Mouse (Mus musculus) spleen, postnatal 14 days (tissue): ENCODE measurements around the gene Grm1.
"Not testable (repeated sequence)": the region's sequence is repeated elsewhere in the genome, so short reads cannot be mapped to it uniquely, and the experiment has no call there.

ENCODE experiments used
- DNase-seq, 2 experiments: peaks; one replicate each; pipeline ENCODE4 v3.0.0; 2021 to 2022; ENCODE audit warnings: low spot score in 2 of 2

The Grm1 gene

DNA sequence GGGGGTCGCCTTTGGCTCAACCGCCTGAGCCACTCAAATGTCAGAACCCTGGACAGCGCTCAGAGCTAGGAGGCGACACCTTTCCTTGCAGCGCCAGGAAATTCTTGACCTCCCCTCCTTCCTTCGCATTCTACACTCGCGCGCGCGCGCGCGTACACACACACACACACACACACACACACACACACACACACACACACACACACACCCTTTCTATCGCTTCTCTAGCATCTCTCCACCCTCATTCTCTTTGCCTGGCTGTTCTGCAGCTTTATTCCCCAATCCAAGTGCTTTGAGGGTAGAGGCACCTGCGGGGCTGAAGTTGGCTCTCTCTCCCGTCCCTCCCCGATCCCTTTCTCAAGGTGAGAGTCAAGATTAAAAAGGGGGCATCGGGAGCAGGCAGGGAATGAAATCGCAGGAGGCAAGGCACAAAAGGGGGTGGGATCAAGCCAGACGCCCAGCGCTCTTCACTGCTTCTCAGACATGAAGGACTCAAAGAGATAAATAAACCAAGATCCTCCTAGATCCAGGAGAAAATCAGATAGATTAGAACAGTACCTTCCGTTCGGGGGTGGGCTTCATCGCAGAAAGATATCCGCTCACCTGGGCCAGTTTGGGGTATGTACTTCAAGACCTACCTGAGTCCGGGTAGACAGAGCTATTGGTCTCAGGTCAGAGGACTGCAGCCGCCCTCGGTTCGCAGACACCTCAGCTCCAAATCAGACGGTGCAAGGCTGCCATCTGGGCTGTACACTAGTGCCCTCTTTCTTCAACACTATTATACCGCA lies at the start of gene Grm1:
TSS of gene Grm1 (minus strand) at position 746 of the 788 bp plus-strand sequence.
- no peak for DNase-seq

GRCm38 (mm10) chr10:11121781-11122180 lies 39.6 kb upstream of the Grm1 start:
- no peak for DNase-seq

GRCm38 (mm10) chr10:11098475-11099044 lies 16.4 kb upstream of the Grm1 start:
- no peak for DNase-seq

DNA sequence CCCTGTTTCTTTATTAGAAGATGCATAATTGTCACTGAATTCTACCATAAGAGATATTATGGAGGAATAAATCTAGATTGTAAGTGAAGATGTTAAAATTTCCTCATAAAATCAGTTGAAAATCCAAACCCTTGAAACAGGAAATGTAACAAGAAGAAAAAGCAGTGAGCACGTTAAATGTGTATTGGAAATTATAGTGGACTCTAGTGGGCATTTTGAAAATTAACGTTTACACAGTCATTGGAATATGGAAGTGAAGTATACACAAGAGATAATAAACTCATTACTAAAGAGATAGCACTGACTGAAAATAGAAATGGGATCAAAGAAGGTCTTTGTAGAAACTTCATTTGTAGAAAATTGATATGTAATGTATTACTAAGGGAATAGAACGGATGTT lies 4.2 kb upstream of the Grm1 start:
- DNase-seq: no peak

- DNase-seq: no peak
These were observed 1.2 kb downstream of the Grm1 start for GRCm38 (mm10) chr10:11080725-11081610.

DNA sequence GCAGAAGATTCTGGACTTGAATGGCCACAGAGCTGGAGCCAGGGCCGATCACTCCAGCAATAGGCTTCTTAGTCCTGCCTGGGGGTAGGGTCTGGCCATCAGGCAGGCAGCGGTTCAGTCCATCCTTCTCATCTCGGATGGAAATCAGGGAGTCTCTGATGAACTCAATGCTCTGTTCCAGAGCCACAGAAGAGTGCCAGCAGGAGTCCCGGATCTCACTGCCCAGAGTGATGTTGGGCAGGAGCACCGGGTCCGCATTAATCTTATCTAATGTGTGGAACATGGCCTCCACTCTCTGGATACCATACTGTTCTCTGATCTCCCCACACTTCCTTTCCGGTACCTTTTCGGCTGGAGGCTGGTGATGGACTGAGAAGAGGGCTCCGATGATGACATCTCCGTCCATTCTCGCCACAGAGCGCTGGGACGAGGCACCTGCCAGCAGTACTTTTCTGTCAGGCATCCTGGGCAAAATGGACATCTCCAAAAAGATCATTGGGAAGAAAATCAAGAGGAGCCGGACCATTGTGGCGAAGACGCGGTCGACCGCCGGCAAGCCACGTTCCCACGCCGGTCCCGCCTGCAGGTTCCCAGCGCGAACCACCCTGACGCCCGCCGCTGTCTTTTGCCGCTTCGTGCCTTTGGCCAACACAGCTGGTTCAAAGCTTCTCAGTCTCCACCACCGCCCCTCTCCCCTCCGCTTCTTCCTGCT lies 2.0 kb downstream of the Grm1 start:
- DNase-seq: no peak

DNA sequence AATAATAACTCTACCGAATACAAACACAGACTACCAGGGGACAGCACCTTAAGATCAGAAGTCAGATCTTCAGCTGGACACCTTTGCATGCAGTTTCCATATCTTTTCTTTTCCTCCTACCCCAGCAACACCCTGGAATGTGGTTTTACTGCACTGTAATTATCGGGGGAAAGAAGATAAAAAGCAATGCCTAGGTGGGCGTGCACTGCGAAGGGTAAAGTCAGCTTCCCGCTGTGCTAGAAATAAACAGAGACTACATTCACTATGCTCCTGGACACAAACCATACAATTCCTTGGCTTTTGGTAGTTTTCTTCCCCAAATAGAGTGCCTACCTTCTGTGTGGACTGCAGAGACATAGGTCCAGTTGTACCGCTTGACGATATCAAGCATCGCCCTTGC lies 2.6 kb downstream of the Grm1 start:
- DNase-seq: no peak

- no peak for DNase-seq
These were observed 17.0 kb downstream of the Grm1 start for GRCm38 (mm10) chr10:11065136-11065535.

DNA sequence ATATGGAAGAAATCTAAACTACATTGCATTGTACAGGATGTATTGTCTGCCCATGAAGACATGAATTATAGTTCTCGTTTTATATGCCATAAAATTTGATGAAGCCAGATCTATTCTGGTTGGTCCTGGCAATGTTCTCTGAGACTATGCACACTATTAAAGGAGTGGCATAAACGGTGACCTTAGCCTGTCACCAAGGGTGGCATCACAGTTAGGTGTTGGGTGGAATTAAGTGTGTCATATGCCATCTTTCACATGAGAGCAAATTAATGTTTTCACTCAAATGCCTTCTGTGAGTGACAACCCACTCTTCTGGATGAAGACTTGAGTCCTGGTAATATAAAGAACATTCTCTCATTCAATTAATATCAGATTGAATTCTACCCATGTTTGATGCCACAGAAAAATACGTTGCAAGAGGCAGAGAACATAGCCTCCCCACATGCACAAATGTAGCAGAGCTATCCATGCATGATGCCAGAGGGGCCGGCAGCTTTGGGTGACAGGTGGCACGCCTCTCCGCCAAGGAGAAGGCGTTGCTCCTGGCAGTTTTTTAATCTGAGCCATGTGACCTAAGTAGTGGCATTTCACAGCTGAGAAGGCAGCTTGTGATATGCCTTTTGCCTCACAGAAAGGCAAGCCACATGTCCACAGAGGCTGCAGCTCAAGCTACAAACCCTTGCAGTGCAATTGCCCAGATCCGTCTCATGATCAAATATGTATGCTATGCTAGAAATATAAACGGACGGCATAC lies 20.7 kb downstream of the Grm1 start:
- no peak for DNase-seq

DNA sequence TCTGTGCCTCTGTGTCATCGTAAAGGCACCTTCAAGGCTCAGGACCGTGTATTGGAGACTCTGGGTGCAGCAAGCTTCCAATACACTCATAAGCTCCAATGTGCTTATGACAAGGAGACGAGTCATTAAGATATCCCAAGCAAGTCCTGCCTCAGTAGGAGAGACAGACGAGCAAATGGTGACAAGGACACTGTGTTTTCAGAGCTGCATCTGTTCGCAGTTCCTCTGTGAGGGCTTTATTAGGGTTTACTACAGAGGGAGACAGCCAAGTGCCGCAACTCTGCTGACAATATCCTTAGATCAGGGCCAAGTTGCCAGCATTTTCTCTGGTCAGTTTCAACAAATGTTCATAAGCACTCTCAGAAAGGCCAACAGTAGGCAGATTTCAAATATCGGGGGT lies 32.8 kb downstream of the Grm1 start:
- no peak for DNase-seq

DNA sequence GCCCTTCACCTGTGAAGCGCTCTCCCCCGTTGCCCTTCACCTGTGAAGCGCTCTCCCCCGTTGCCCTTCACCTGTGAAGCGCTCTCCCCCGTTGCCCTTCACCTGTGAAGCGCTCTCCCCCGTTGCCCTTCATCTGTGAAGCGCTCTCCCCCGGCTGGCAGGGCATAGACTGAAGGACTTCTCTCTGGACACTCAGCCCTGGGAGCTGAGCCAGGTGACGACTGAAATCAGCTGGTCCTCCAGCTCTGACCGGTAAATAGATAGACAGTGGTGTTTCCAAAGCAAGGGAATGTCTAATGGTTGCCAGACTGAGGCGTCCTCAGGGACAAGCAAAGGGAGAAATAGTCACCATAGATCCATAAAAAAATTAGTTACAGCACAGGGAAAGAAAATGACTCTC lies 36.7 kb downstream of the Grm1 start:
- not testable (repeated sequence) for DNase-seq

DNA sequence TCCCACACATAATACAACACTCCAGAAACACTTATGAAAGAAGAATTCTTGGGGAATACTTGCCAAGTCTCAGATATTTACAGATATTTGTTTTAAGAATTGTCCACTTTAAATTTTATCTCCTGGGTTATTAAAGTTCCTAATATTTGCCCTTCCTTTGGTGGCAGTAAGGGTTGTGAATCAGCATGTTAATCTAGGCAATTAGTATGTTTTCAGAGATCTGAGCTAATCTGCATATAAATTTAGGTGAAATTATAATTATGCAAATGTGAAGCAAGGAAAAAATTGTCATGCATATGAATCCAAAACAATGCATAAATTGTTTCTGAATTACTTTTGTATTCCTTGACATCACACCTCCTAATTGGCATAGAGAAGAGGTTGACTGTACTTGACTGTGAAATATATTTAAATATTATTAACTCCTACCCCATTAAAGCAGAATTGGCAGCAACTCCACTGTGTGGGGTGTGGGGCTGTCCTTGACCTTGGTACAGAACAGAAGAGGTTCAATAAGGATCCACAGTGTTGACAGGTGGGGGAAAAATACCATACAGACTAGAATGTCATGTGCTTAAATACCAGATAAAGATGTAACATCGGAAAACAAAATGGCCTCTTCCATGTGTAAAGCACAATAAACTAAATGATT lies 37.6 kb downstream of the Grm1 start:
- DNase-seq: no peak

- DNase-seq: no peak
These were observed 42.8 kb downstream of the Grm1 start for GRCm38 (mm10) chr10:11039323-11039722.

GRCm38 (mm10) chr10:11032221-11032620 lies 49.9 kb downstream of the Grm1 start:
- no peak for DNase-seq

DNA sequence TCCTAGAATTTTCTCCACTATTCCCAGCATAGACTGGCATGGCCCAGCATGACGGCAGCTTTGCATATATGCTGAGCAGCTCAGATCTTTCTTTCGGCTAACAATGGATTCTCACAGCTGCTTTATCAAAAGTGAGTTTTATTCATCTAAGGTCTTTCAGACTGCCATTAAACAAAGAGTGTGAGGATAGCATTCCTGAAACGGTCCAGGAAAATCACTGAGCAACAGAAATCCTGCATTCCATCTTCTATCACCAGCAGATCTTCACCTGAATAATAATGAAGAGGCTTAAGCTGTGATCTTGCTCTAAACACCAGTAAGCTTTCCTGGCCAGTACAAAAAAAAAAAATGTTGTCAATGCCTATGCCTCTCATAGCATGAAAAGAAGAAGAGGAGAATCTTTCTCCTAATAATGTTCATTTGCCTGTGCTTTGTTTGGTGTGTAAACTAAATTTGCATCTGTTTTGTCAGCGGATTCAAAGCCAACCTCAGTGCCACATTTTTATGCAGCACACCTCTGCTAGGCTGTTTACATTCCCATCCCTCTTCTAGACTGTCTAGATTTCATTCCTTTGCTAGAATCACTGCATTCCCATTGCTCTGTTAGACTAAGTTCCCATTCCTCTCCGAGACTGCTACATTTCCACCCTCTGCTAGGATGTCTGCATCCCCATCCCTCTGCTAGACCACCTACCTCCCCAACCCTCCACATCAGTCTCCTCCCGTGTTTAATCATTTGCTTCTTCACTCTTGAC lies 56.2 kb downstream of the Grm1 start:
- DNase-seq: no peak

DNA sequence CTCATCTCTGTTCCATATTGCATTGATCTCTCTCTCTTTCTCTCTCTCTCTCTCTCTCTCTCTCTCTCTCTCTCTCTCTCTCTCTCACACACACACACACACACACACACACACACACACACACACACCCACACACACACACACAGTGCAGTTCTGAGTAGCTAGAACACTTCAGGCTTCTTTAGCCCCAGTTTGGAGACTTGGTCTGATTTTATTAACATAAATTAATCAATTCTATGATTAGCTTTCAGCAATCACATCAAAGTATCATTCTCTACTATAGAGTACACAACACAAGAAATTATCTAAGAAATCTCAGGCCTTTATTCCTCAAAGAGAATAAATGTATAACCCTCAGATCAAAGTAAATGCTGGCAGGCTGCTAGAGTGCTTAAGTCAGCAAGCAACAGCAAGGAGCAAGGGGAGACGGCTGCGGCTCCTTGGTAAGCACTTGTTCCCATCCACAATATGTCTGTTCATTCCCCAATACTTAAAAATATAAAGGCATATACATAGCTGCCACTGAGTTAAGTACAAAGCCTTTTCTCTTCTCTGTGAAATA lies 63.1 kb downstream of the Grm1 start:
- DNase-seq: no peak

GRCm38 (mm10) chr10:11013653-11014052 lies 68.5 kb downstream of the Grm1 start:
- DNase-seq: no peak

DNA sequence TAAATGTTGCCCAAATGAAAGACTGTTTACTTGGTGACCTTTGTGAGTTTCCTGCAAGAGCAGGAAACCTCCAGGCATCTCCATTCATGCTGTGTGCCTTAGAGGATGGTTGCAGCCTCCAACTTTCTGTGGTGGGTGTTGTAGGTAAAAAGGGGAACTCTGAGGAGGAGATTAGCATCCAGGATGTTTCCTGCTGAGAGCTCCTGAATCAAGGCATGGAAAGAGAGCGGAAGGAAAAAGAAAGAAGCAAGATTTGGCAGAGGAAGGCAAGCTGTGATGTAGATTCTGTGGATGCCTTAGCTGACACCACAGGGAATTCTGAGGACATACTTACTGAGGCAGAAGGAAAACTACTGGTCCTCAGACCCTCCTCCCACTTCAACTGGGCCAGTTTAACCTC lies 85.4 kb downstream of the Grm1 start:
- DNase-seq: no peak

GRCm38 (mm10) chr10:10991708-10992107 lies 90.4 kb downstream of the Grm1 start:
- no peak for DNase-seq

GRCm38 (mm10) chr10:10971311-10971710 lies 110.8 kb downstream of the Grm1 start:
- DNase-seq: no peak
